Mouse (Mus musculus) c-Kit-negative CD71-positive TER-119-positive erythroid progenitor cells, embryonic 14.5 days (primary cell): Measurements from ENCODE around the gene Vps26a.

ENCODE experiments used
- DNase-seq: peaks from one replicate; pipeline ENCODE4 v3.0.0-alpha.2; 2013; ENCODE audit warnings: low read depth, low spot score

The Vps26a gene

DNA sequence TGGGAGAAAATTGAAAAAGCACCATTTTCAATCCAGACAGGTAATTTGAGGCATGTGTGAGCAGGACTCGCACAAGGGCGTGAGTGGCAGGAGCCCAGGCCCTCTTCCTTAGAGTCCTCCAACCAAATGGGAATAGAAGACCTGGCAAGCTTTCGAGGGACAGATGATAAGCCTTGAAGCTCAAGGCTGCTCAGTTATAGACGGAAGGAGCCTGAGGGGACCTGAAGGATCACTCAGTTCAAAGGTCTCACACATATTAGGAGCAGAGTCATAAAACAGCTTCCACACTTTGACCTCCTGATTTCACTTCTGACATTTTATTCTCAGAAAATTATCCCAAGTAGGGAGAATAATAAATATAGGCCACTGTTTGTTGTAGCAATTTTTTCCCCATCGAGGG lies 67.2 kb downstream of the Vps26a start:
- no peak for DNase-seq

DNA sequence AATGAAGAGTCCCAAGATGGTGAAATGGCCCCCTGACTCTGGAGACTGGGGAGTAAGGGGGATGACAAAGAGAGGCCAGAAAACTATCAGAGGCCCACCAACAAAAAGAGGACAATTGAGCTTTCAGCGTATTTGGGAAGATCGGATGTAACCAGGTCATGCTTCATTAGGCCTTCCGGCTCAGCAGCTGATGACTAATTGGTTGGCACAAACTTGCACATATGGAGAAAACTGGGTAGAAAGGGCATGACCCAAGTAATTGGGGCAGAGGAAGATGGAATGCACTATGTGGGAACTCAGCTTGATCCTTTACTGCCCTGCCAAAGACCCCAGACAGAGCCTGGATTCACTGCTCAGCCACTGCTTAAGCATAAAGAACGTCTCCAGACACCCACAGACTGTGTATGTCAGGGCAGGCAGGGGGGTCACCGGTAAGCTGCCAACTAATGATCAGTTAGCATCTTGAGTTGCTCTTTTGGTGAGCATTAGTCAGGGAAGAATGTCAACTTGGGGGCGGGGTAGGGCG lies 67.7 kb downstream of the Vps26a start:
- DNase-seq = no peak

DNA sequence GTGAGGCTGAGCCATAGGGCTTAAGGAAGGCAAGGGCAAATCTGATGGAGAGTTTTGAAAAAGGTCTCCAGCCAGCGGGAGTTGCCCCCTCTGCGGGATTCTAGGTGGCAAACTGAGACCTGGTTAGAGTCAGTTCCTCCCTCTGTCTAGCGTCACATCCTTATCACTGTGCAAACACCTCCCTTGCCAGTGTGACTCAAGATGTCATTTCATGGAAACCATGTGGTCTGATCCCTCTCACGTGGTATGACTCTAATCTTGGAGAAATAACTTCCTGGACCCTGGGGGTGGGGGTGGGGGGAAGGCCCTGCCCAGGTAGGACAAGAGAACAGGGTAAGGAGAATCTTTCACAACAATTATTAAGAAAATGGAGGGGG lies 73.0 kb downstream of the Vps26a start:
- DNase-seq = no peak

DNA sequence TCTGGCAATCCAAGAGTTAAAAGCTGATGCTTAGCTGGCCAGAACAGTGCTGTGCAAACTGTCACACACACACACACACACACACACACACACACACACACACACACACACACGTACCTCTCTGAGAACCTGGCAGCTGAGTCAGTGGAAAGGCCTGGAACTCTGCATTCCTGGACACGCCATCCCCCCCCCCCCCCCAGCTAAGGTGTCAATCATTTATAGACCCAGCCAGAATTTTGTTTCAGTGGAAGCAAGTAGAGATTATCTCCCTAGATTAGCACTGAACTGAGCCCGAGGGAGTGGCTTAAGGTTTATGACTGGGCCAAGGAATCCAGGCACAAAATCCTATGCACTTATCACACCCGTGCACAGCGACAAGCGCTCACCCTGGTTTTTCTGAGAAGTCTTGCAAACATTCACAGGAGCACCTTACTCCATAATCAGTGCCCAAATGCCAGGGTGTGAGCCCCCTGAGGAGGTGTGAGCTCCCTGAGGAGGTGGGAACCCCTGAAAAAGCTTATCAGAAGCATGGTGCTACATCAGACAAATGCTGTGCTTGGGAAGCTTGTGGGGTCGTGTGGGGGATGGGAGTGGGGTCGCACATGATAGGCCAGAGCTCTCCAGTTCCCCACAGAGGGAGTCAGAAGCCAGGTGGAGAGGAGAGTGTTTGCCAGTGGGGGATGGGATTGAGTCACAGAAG lies 73.5 kb downstream of the Vps26a start:
- no peak for DNase-seq

DNA sequence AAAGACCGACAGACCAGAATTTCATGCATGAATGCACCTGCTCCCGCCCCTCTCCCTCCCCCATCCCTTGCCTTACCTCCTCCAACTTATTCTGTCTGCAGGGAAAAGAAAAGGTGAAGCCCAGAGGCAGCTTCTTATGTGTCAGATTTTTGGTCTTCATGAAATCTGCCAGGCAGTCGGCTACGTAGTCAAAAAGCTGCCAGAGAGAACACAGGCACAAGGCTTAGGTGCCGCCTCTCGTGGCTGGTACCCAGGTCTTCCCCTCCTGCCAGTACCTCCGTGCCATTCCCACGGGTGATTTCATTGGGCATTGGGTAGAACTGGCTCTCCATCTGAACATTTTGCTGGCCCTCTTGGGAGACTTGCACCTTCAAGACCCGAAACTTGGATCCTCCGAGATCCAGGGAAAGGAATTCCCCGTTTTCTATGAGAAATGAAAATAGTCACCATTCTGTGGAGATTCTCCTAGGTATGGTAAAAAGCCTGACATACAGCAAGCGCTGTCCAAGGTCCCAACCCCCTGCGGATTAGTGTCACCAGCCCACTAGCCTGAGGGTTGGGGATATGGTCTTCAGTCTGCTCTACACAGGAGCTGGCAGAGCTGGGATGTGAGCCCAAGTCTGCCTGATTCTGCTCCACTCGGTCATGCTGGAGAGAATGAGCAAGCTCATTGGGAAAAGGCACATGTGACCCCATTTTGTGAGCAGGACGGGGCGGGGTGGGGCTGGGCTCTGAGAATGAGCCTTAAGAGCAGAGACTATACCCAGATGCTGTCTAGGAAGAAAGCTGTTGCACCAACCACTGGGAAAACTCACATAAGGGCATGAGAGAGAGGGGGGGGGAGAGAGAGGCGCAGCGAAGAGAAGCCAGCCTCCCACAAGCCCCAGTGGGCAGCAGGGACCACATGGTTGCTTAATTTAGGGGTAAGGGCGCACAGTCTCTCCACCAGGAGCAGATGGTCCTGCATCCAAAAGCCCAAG lies 74.9 kb downstream of the Vps26a start:
- DNase-seq = no peak

DNA sequence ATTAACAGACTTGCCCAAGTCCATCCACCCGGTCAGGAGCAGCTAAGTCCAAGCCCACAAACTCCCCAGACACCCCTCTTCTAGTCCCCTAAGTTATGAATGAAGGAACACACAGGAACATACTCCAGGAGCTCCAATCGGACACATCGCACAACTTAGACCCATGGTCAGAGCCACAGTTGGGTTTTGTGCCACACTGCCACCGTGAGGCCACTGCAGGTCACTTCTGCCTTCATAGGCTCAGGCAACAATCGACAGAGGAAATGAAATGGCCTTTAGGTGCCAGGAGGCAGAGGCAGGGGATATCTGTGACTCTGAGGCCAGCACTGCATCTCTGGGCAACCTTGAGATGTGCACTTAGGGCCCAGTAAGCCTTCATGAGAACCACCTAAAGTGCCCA lies 75.7 kb downstream of the Vps26a start:
- DNase-seq = peak; percentile 16
